Mouse (Mus musculus): ENCODE measurements around the gene Rem1. TPM values are rescaled to one million over a fixed set of nuclear protein-coding genes. Genes with fewer than 3 reads are reported as not detected.

The Rem1 gene
- 0.35 and 0.37 TPM in 2 replicates for polyA plus RNA-seq (2016; fragmentation: Nextera tagmentation; extraction: Ambion mirVana)

GRCm38 (mm10) chr2:152626774-152627591 lies at the start of gene Rem1:
Gene Rem1 (plus strand): TSS chr2:152626951.
- peaks cover 30% of the 10 kb centered on the region for H3K4me1 ChIP-seq (replicated peaks)
- peaks cover 71% of the 10 kb centered on the region for H3K27me3 ChIP-seq (ENCODE audit: insufficient read depth, poor library complexity, severe bottlenecking)
- 2% methylated on average over 59 of the region's 59 CpGs for WGBS
- no peaks in the 10 kb centered on the region for H3K9me3 ChIP-seq
- peak; percentile 58 for DNase-seq (ENCODE audit: low spot score)
- H3K27ac ChIP-seq, result peak within 1 kb of the TSS; percentile 37
- no peaks in the 10 kb centered on the region for H3K36me3 ChIP-seq
- H3K4me3 ChIP-seq, result peak within 1 kb of the TSS; percentile 56

- Histone ChIP-seq H3K4me3 (no peak within 1 kb of the TSS), H3K4me1 (replicated peaks) (peaks cover 2% of the 10 kb centered on the region; the same call in 1 of the 2 replicates), H3K27me3 (ENCODE audit: insufficient read depth, poor library complexity, severe bottlenecking) (no peaks in the 10 kb centered on the region), H3K9me3 (no peaks in the 10 kb centered on the region), H3K27ac (no peak within 1 kb of the TSS), H3K36me3 (no peaks in the 10 kb centered on the region)
- no peak for DNase-seq (ENCODE audit: low spot score)
- 72% methylated on average over 7 of the region's 7 CpGs for WGBS
Observed at GRCm38 (mm10) chr2:152580107-152580506, 46.6 kb upstream of the Rem1 start, which contains the start of gene Defb19. Gene Defb19 (minus strand): TSS chr2:152580312.

- Histone ChIP-seq H3K4me1 (replicated peaks) (peaks cover 2% of the 10 kb centered on the region; the same call in 1 of the 2 replicates), H3K4me3 (no peak overlapping the region), H3K36me3 (no peaks in the 10 kb centered on the region), H3K9me3 (no peaks in the 10 kb centered on the region), H3K27ac (no peak overlapping the region), H3K27me3 (ENCODE audit: insufficient read depth, poor library complexity, severe bottlenecking) (no peaks in the 10 kb centered on the region)
- DNase-seq (ENCODE audit: low spot score), result no peak
- WGBS, result 91% methylated on average over 11 of the region's 11 CpGs
Observed at GRCm38 (mm10) chr2:152580612-152581011, 46.1 kb upstream of the Rem1 start.

- peak; percentile 18 for DNase-seq (ENCODE audit: low spot score)
- Histone ChIP-seq H3K27ac (no peak overlapping the region), H3K9me3 (no peaks in the 10 kb centered on the region), H3K36me3 (no peaks in the 10 kb centered on the region), H3K4me3 (no peak overlapping the region), H3K4me1 (replicated peaks) (no peaks in the 10 kb centered on the region), H3K27me3 (ENCODE audit: insufficient read depth, poor library complexity, severe bottlenecking) (no peaks in the 10 kb centered on the region)
- WGBS, result 78% methylated on average over 4 of the region's 4 CpGs
Observed at GRCm38 (mm10) chr2:152586926-152587560, 39.7 kb upstream of the Rem1 start.

GRCm38 (mm10) chr2:152588450-152588849 lies 38.3 kb upstream of the Rem1 start:
- Histone ChIP-seq H3K4me1 (replicated peaks) (no peaks in the 10 kb centered on the region), H3K9me3 (no peaks in the 10 kb centered on the region), H3K4me3 (no peak overlapping the region), H3K27ac (no peak overlapping the region), H3K27me3 (ENCODE audit: insufficient read depth, poor library complexity, severe bottlenecking) (no peaks in the 10 kb centered on the region), H3K36me3 (no peaks in the 10 kb centered on the region)
- whole genome bisulfite sequencing, result 61% methylated on average over 2 of the region's 2 CpGs
- no peak for DNase-seq (ENCODE audit: low spot score)

- no peak for DNase-seq (ENCODE audit: low spot score)
- Histone ChIP-seq H3K4me3 (no peak overlapping the region), H3K36me3 (no peaks in the 10 kb centered on the region), H3K4me1 (replicated peaks) (no peaks in the 10 kb centered on the region), H3K9me3 (no peaks in the 10 kb centered on the region), H3K27ac (no peak overlapping the region), H3K27me3 (ENCODE audit: insufficient read depth, poor library complexity, severe bottlenecking) (no peaks in the 10 kb centered on the region)
- WGBS, result 49% methylated on average over 6 of the region's 6 CpGs
Observed at GRCm38 (mm10) chr2:152589021-152589420, 37.7 kb upstream of the Rem1 start.

- H3K27me3 ChIP-seq (ENCODE audit: insufficient read depth, poor library complexity, severe bottlenecking), result no peaks in the 10 kb centered on the region
- H3K9me3 ChIP-seq, result no peaks in the 10 kb centered on the region
- no peak within 1 kb of the TSS for H3K4me3 ChIP-seq
- 71% methylated on average over 7 of the region's 7 CpGs for WGBS
- DNase-seq (ENCODE audit: low spot score), result no peak
- no peak within 1 kb of the TSS for H3K27ac ChIP-seq
- no peaks in the 10 kb centered on the region for H3K36me3 ChIP-seq
- H3K4me1 ChIP-seq (replicated peaks), result no peaks in the 10 kb centered on the region
Observed at GRCm38 (mm10) chr2:152599299-152599698, 27.5 kb upstream of the Rem1 start, which contains the start of gene Defb45. Gene Defb45 (minus strand): TSS chr2:152599399.

GRCm38 (mm10) chr2:152600076-152600475 lies 26.7 kb upstream of the Rem1 start:
- H3K4me1 ChIP-seq (replicated peaks), result no peaks in the 10 kb centered on the region
- DNase-seq (ENCODE audit: low spot score), result no peak
- no peaks in the 10 kb centered on the region for H3K27me3 ChIP-seq (ENCODE audit: insufficient read depth, poor library complexity, severe bottlenecking)
- no peaks in the 10 kb centered on the region for H3K9me3 ChIP-seq
- 90% methylated on average over 6 of the region's 6 CpGs for WGBS
- no peaks in the 10 kb centered on the region for H3K36me3 ChIP-seq
- H3K4me3 ChIP-seq, result no peak overlapping the region
- no peak overlapping the region for H3K27ac ChIP-seq

GRCm38 (mm10) chr2:152601275-152601960 lies 25.3 kb upstream of the Rem1 start:
- Histone ChIP-seq H3K4me3 (no peak overlapping the region), H3K27me3 (ENCODE audit: insufficient read depth, poor library complexity, severe bottlenecking) (no peaks in the 10 kb centered on the region), H3K36me3 (no peaks in the 10 kb centered on the region), H3K27ac (no peak overlapping the region), H3K9me3 (no peaks in the 10 kb centered on the region), H3K4me1 (replicated peaks) (no peaks in the 10 kb centered on the region)
- WGBS, result 75% methylated on average over 4 of the region's 4 CpGs
- DNase-seq (ENCODE audit: low spot score), result no peak

- Histone ChIP-seq H3K4me1 (replicated peaks) (no peaks in the 10 kb centered on the region), H3K36me3 (no peaks in the 10 kb centered on the region), H3K4me3 (no peak within 1 kb of the TSS), H3K9me3 (0 out of 2 replicates have a peak, but pooled peaks cover 3% of the 10 kb centered on the region), H3K27me3 (ENCODE audit: insufficient read depth, poor library complexity, severe bottlenecking) (no peaks in the 10 kb centered on the region), H3K27ac (no peak within 1 kb of the TSS)
- 85% methylated on average over 15 of the region's 15 CpGs for WGBS
- DNase-seq (ENCODE audit: low spot score), result peak; percentile 26
Observed at GRCm38 (mm10) chr2:152604057-152604456, 22.7 kb upstream of the Rem1 start, which contains the start of gene Defb36. Gene Defb36 (plus strand): TSS chr2:152604327.

- no peak overlapping the region for H3K4me3 ChIP-seq
- H3K4me1 ChIP-seq (replicated peaks), result peaks cover 10% of the 10 kb centered on the region
- H3K36me3 ChIP-seq, result no peaks in the 10 kb centered on the region
- DNase-seq (ENCODE audit: low spot score), result no peak
- 0 out of 2 replicates have a peak, but pooled peaks cover 3% of the 10 kb centered on the region for H3K9me3 ChIP-seq
- H3K27me3 ChIP-seq (ENCODE audit: insufficient read depth, poor library complexity, severe bottlenecking), result no peaks in the 10 kb centered on the region
- WGBS, result 77% methylated on average over 6 of the region's 6 CpGs
- H3K27ac ChIP-seq, result no peak overlapping the region
Observed at GRCm38 (mm10) chr2:152607746-152608145, 19.0 kb upstream of the Rem1 start.

GRCm38 (mm10) chr2:152608719-152609118 lies 18.0 kb upstream of the Rem1 start:
- 0 out of 2 replicates have a peak, but pooled peaks cover 3% of the 10 kb centered on the region for H3K9me3 ChIP-seq
- 100% methylated on average over 1 of the region's 1 CpGs for WGBS
- H3K27ac ChIP-seq, result no peak overlapping the region
- DNase-seq (ENCODE audit: low spot score), result no peak
- H3K4me1 ChIP-seq (replicated peaks), result peaks cover 10% of the 10 kb centered on the region
- H3K4me3 ChIP-seq, result no peak overlapping the region
- H3K36me3 ChIP-seq, result no peaks in the 10 kb centered on the region
- no peaks in the 10 kb centered on the region for H3K27me3 ChIP-seq (ENCODE audit: insufficient read depth, poor library complexity, severe bottlenecking)

Data from hindbrain, embryonic 10.5 days (tissue).